Mouse (Mus musculus): ENCODE results near the gene St7. TPM values are rescaled to one million over a fixed set of nuclear protein-coding genes. Genes with fewer than 3 reads are reported as not detected.

The St7 gene
- total RNA-seq, 2 experiments from 2014 or later: 18.3 to 28.9 TPM

Other genes with a start within 250 kb of the St7 start
- 10 to 100 TPM in 1 of 2 experiments, 1 to 10 TPM in 1; 8.1 to 10.5 TPM for gene Met, start 229.1 kb upstream of the St7 start, total RNA-seq (2021)
- gene Capza2, start 56.7 kb upstream of the St7 start, total RNA-seq (2021): 100 to 1,000 TPM; 126 to 161 TPM

Measured in adrenal gland, adult 18-20 months (tissue).